Mouse (Mus musculus) liver, postnatal 0 days (tissue): ENCODE measurements around the gene Ptges2.

Experiments used
- CTCF ChIP-seq: sonication (generic); IDR thresholded peaks from 2 replicates; pipeline ENCODE4 v1.5.1; 2016; ENCODE audit warnings: antibody characterized with exemption, low read depth
- EP300 ChIP-seq: IDR thresholded peaks from 2 replicates; pipeline ENCODE4 v1.6.1; 2016; ENCODE audit warnings: antibody characterized with exemption, low read depth, mild to moderate bottlenecking

DNA sequence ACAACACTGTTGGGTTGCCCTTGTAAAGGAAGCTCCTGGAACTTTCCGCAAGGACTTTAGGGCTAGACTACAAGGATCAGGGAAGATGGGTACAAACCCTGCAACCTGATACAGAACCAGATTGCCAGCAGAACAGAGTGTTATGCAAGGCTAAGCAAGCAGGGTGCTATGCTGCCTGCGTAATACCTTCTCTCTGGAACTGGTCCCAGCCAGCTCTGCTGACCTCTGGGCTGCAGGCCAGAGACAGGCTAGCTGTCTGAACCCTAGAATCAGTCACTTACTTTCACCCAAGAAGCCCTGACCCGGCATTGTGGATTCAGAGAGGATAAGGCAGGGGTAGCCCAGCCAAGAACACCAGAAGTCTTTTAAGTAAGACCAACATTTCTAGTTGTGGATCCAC lies 23.7 kb downstream of the Ptges2 start:
- TF ChIP-seq CTCF, result no peak
- peak; percentile 63 for TF ChIP-seq EP300
